Mouse (Mus musculus): ENCODE measurements at regions not wholly inside any gene's neighbourhood (a gene's known extent, or its start where the extent isn't known, plus 50 kb on each side); places are given as distances from the start of the nearest gene placed in this dataset.
A peak's percentile ranks its signal among the peaks of the same experiment; 100 is the strongest.

- DNase-seq (ENCODE audit: low spot score) = no peak
These were observed 614.4 kb downstream of the Ntrk3 start for GRCm38 (mm10) chr7:78123386-78123785.

- no peak for DNase-seq (ENCODE audit: low spot score)
These were observed 616.7 kb downstream of the Ntrk3 start for GRCm38 (mm10) chr7:78121151-78121486.

GRCm38 (mm10) chr7:78120462-78121150 lies 617.2 kb downstream of the Ntrk3 start:
- DNase-seq (ENCODE audit: low spot score) = no peak

- DNase-seq (ENCODE audit: low spot score) = no peak
These were observed 618.0 kb downstream of the Ntrk3 start for GRCm38 (mm10) chr7:78119809-78120208.

GRCm38 (mm10) chr7:78111291-78111690 lies 626.5 kb downstream of the Ntrk3 start:
- DNase-seq (ENCODE audit: low spot score) = no peak

GRCm38 (mm10) chr7:78103536-78104279 lies 634.1 kb downstream of the Ntrk3 start:
- no peak for DNase-seq (ENCODE audit: low spot score)

- DNase-seq (ENCODE audit: low spot score) = no peak
These were observed 635.4 kb downstream of the Ntrk3 start for GRCm38 (mm10) chr7:78102396-78102795.

- DNase-seq (ENCODE audit: low spot score) = peak; percentile 3
These were observed 651.2 kb downstream of the Ntrk3 start for GRCm38 (mm10) chr7:78086566-78087008.

- no peak for DNase-seq (ENCODE audit: low spot score)
These were observed 651.8 kb downstream of the Ntrk3 start for GRCm38 (mm10) chr7:78085783-78086565.

GRCm38 (mm10) chr7:78079708-78080107 lies 658.1 kb downstream of the Ntrk3 start:
- no peak for DNase-seq (ENCODE audit: low spot score)

- no peak for DNase-seq (ENCODE audit: low spot score)
These were observed 666.7 kb downstream of the Ntrk3 start for GRCm38 (mm10) chr7:78071131-78071530.

GRCm38 (mm10) chr7:78061631-78062030 lies 676.2 kb downstream of the Ntrk3 start:
- DNase-seq (ENCODE audit: low spot score) = no peak

GRCm38 (mm10) chr7:78049606-78050005 lies 688.2 kb downstream of the Ntrk3 start:
- no peak for DNase-seq (ENCODE audit: low spot score)

GRCm38 (mm10) chr7:78045456-78045855 lies 692.4 kb downstream of the Ntrk3 start:
- no peak for DNase-seq (ENCODE audit: low spot score)

GRCm38 (mm10) chr7:78031032-78031431 lies 706.8 kb downstream of the Ntrk3 start:
- DNase-seq (ENCODE audit: low spot score) = no peak

GRCm38 (mm10) chr7:78026992-78027615 lies 710.7 kb downstream of the Ntrk3 start:
- no peak for DNase-seq (ENCODE audit: low spot score)

GRCm38 (mm10) chr7:78023591-78023990 lies 714.2 kb downstream of the Ntrk3 start:
- no peak for DNase-seq (ENCODE audit: low spot score)

- no peak for DNase-seq (ENCODE audit: low spot score)
These were observed 714.7 kb downstream of the Ntrk3 start for GRCm38 (mm10) chr7:78023075-78023474.

GRCm38 (mm10) chr7:78013631-78014030 lies 724.2 kb downstream of the Ntrk3 start:
- no peak for DNase-seq (ENCODE audit: low spot score)

GRCm38 (mm10) chr7:78003086-78003485 lies 734.7 kb downstream of the Ntrk3 start:
- DNase-seq (ENCODE audit: low spot score) = no peak

- no peak for DNase-seq (ENCODE audit: low spot score)
These were observed 744.0 kb downstream of the Ntrk3 start for GRCm38 (mm10) chr7:77993840-77994239.

GRCm38 (mm10) chr7:77990150-77990549 lies 747.7 kb downstream of the Ntrk3 start:
- DNase-seq (ENCODE audit: low spot score) = no peak

Data from ovary, postnatal 10 days (tissue).